Mouse (Mus musculus): ENCODE data around the gene Pam16. TPM values are rescaled to one million over a fixed set of nuclear protein-coding genes. Genes with fewer than 3 reads are reported as not detected.
A peak's percentile ranks its signal among the peaks of the same experiment; 100 is the strongest.

Gene Pam16
- polyA plus RNA-seq, 1 experiment from 2014 or later, result 84.7 TPM

GRCm38 (mm10) chr16:4642937-4643336 is 18.1 kb upstream of the Pam16 start:
- Histone ChIP-seq H3K9me3 (ENCODE audit: control insufficient read depth, low read depth, low read length) (no peaks in the 10 kb centered on the region), H3K36me3 (ENCODE audit: control insufficient read depth, insufficient read depth, low read length) (peaks cover 3% of the 10 kb centered on the region; the same call in 1 of the 2 replicates), H3K4me3 (ENCODE audit: low read depth, low read length) (peak overlapping the region; percentile 72; the same call in 1 of the 2 replicates), H3K9ac (replicated peaks; ENCODE audit: low read depth, low read length) (no peak overlapping the region), H3K4me1 (ENCODE audit: control insufficient read depth, insufficient read depth, low read length) (peaks cover 54% of the 10 kb centered on the region), H3K4me2 (replicated peaks; ENCODE audit: low read depth, low read length) (peak overlapping the region; percentile 52), H3K27me3 (ENCODE audit: control insufficient read depth, insufficient read depth, low read length) (no peaks in the 10 kb centered on the region), H3K27ac (ENCODE audit: low read length) (peak overlapping the region; percentile 93)
- ATAC-seq (ENCODE audit: insufficient number of reproducible peaks, insufficient read depth, low FRiP score, low read depth), result no peak
- WGBS, result 77% methylated on average over 6 of the region's 6 CpGs

GRCm38 (mm10) chr16:4642190-4642589 is 17.4 kb upstream of the Pam16 start:
- Histone ChIP-seq H3K36me3 (ENCODE audit: control insufficient read depth, insufficient read depth, low read length) (no peaks in the 10 kb centered on the region; the same call in 1 of the 2 replicates), H3K27me3 (ENCODE audit: control insufficient read depth, insufficient read depth, low read length) (no peaks in the 10 kb centered on the region), H3K27ac (ENCODE audit: low read length) (peak overlapping the region; percentile 93), H3K4me2 (replicated peaks; ENCODE audit: low read depth, low read length) (peak overlapping the region; percentile 52), H3K4me3 (ENCODE audit: low read depth, low read length) (peak overlapping the region; percentile 72), H3K9ac (replicated peaks; ENCODE audit: low read depth, low read length) (0 out of 2 replicates have a peak overlapping the region, but pooled peaks have one; percentile 3), H3K4me1 (ENCODE audit: control insufficient read depth, insufficient read depth, low read length) (peaks cover 47% of the 10 kb centered on the region), H3K9me3 (ENCODE audit: control insufficient read depth, low read depth, low read length) (no peaks in the 10 kb centered on the region)
- peak; percentile 68 for ATAC-seq (ENCODE audit: insufficient number of reproducible peaks, insufficient read depth, low FRiP score, low read depth)
- WGBS, result 14% methylated on average over 13 of the region's 13 CpGs

- Histone ChIP-seq H3K9me3 (ENCODE audit: control insufficient read depth, low read depth, low read length) (no peaks in the 10 kb centered on the region), H3K4me3 (ENCODE audit: low read depth, low read length) (peak overlapping the region; percentile 72), H3K36me3 (ENCODE audit: control insufficient read depth, insufficient read depth, low read length) (no peaks in the 10 kb centered on the region; the same call in 1 of the 2 replicates), H3K9ac (replicated peaks; ENCODE audit: low read depth, low read length) (no peak overlapping the region), H3K27ac (ENCODE audit: low read length) (peak overlapping the region; percentile 93; the same call in 1 of the 2 replicates), H3K4me1 (ENCODE audit: control insufficient read depth, insufficient read depth, low read length) (peaks cover 38% of the 10 kb centered on the region), H3K27me3 (ENCODE audit: control insufficient read depth, insufficient read depth, low read length) (no peaks in the 10 kb centered on the region), H3K4me2 (replicated peaks; ENCODE audit: low read depth, low read length) (peak overlapping the region; percentile 52)
- no peak for ATAC-seq (ENCODE audit: insufficient number of reproducible peaks, insufficient read depth, low FRiP score, low read depth)
- WGBS, result 21% methylated on average over 3 of the region's 3 CpGs
These were observed 16.5 kb upstream of the Pam16 start for GRCm38 (mm10) chr16:4641119-4641838.

GRCm38 (mm10) chr16:4640267-4641005 is 15.6 kb upstream of the Pam16 start:
- H3K4me2 ChIP-seq (replicated peaks; ENCODE audit: low read depth, low read length), result peak overlapping the region; percentile 52
- H3K27me3 ChIP-seq (ENCODE audit: control insufficient read depth, insufficient read depth, low read length), result no peaks in the 10 kb centered on the region
- peaks cover 38% of the 10 kb centered on the region for H3K4me1 ChIP-seq (ENCODE audit: control insufficient read depth, insufficient read depth, low read length)
- H3K36me3 ChIP-seq (ENCODE audit: control insufficient read depth, insufficient read depth, low read length), result no peaks in the 10 kb centered on the region; the same call in 1 of the 2 replicates
- peak overlapping the region; percentile 82 for H3K9ac ChIP-seq (replicated peaks; ENCODE audit: low read depth, low read length)
- no peaks in the 10 kb centered on the region for H3K9me3 ChIP-seq (ENCODE audit: control insufficient read depth, low read depth, low read length)
- 1% methylated on average over 17 of the region's 17 CpGs for WGBS
- H3K27ac ChIP-seq (ENCODE audit: low read length), result peak overlapping the region; percentile 93
- peak; percentile 24 for ATAC-seq (ENCODE audit: insufficient number of reproducible peaks, insufficient read depth, low FRiP score, low read depth)
- peak overlapping the region; percentile 72 for H3K4me3 ChIP-seq (ENCODE audit: low read depth, low read length)

GRCm38 (mm10) chr16:4639831-4640237 is 15.0 kb upstream of the Pam16 start, which contains the start of the genes Vasn and Dnaja3:
Gene Vasn, plus strand, starts transcription at chr16:4639941.
Gene Dnaja3, plus strand, starts transcription at chr16:4639989.
- Histone ChIP-seq H3K27ac (ENCODE audit: low read length) (peak within 1 kb of the TSS; percentile 93), H3K36me3 (ENCODE audit: control insufficient read depth, insufficient read depth, low read length) (no peaks in the 10 kb centered on the region; the same call in 1 of the 2 replicates), H3K4me1 (ENCODE audit: control insufficient read depth, insufficient read depth, low read length) (peaks cover 38% of the 10 kb centered on the region), H3K9ac (replicated peaks; ENCODE audit: low read depth, low read length) (peak within 1 kb of the TSS; percentile 82), H3K9me3 (ENCODE audit: control insufficient read depth, low read depth, low read length) (no peaks in the 10 kb centered on the region), H3K4me3 (ENCODE audit: low read depth, low read length) (peak within 1 kb of the TSS; percentile 72), H3K27me3 (ENCODE audit: control insufficient read depth, insufficient read depth, low read length) (no peaks in the 10 kb centered on the region), H3K4me2 (replicated peaks; ENCODE audit: low read depth, low read length) (peak within 1 kb of the TSS; percentile 52)
- WGBS, result under 1% methylated on average over 22 of the region's 22 CpGs
- peak; percentile 94 for ATAC-seq (ENCODE audit: insufficient number of reproducible peaks, insufficient read depth, low FRiP score, low read depth)

GRCm38 (mm10) chr16:4638891-4639390 is 14.2 kb upstream of the Pam16 start:
- no peak overlapping the region for H3K27ac ChIP-seq (ENCODE audit: low read length)
- H3K36me3 ChIP-seq (ENCODE audit: control insufficient read depth, insufficient read depth, low read length), result no peaks in the 10 kb centered on the region; the same call in 1 of the 2 replicates
- H3K4me3 ChIP-seq (ENCODE audit: low read depth, low read length), result no peak overlapping the region
- H3K27me3 ChIP-seq (ENCODE audit: control insufficient read depth, insufficient read depth, low read length), result no peaks in the 10 kb centered on the region
- WGBS, result 86% methylated on average over 3 of the region's 3 CpGs
- ATAC-seq (ENCODE audit: insufficient number of reproducible peaks, insufficient read depth, low FRiP score, low read depth), result no peak
- peaks cover 32% of the 10 kb centered on the region for H3K4me1 ChIP-seq (ENCODE audit: control insufficient read depth, insufficient read depth, low read length)
- H3K9me3 ChIP-seq (ENCODE audit: control insufficient read depth, low read depth, low read length), result no peaks in the 10 kb centered on the region
- H3K9ac ChIP-seq (replicated peaks; ENCODE audit: low read depth, low read length), result no peak overlapping the region
- no peak overlapping the region for H3K4me2 ChIP-seq (replicated peaks; ENCODE audit: low read depth, low read length)

- Histone ChIP-seq H3K4me2 (replicated peaks; ENCODE audit: low read depth, low read length) (no peak overlapping the region), H3K27me3 (ENCODE audit: control insufficient read depth, insufficient read depth, low read length) (no peaks in the 10 kb centered on the region), H3K4me1 (ENCODE audit: control insufficient read depth, insufficient read depth, low read length) (0 out of 2 replicates have a peak, but pooled peaks cover 3% of the 10 kb centered on the region), H3K36me3 (ENCODE audit: control insufficient read depth, insufficient read depth, low read length) (peaks cover 6% of the 10 kb centered on the region), H3K27ac (ENCODE audit: low read length) (no peak overlapping the region), H3K9me3 (ENCODE audit: control insufficient read depth, low read depth, low read length) (no peaks in the 10 kb centered on the region), H3K9ac (replicated peaks; ENCODE audit: low read depth, low read length) (no peak overlapping the region), H3K4me3 (ENCODE audit: low read depth, low read length) (no peak overlapping the region)
- 75% methylated on average over 4 of the region's 4 CpGs for WGBS
- no peak for ATAC-seq (ENCODE audit: insufficient number of reproducible peaks, insufficient read depth, low FRiP score, low read depth)
These were observed 11.0 kb upstream of the Pam16 start for GRCm38 (mm10) chr16:4635760-4636159.

- Histone ChIP-seq H3K9ac (replicated peaks; ENCODE audit: low read depth, low read length) (no peak overlapping the region), H3K4me3 (ENCODE audit: low read depth, low read length) (no peak overlapping the region), H3K36me3 (ENCODE audit: control insufficient read depth, insufficient read depth, low read length) (peaks cover 6% of the 10 kb centered on the region), H3K27me3 (ENCODE audit: control insufficient read depth, insufficient read depth, low read length) (no peaks in the 10 kb centered on the region), H3K27ac (ENCODE audit: low read length) (no peak overlapping the region), H3K4me2 (replicated peaks; ENCODE audit: low read depth, low read length) (no peak overlapping the region), H3K4me1 (ENCODE audit: control insufficient read depth, insufficient read depth, low read length) (0 out of 2 replicates have a peak, but pooled peaks cover 3% of the 10 kb centered on the region), H3K9me3 (ENCODE audit: control insufficient read depth, low read depth, low read length) (no peaks in the 10 kb centered on the region)
- 87% methylated on average over 9 of the region's 9 CpGs for WGBS
- no peak for ATAC-seq (ENCODE audit: insufficient number of reproducible peaks, insufficient read depth, low FRiP score, low read depth)
These were observed 9.9 kb upstream of the Pam16 start for GRCm38 (mm10) chr16:4634681-4635080.
